Mouse (Mus musculus) gonadal fat pad, adult 2 months (tissue): ENCODE results near the gene Zc3h7b. TPM values are rescaled to one million over a fixed set of nuclear protein-coding genes. Genes with fewer than 3 reads are reported as not detected.

Experiments
- DNase-seq: peaks from one replicate; pipeline ENCODE4 v3.0.0-alpha.2; 2012; ENCODE audit warnings: low read depth
- polyA plus RNA-seq: library from polyadenylated mRNA; depleted of rRNA; stranded (reverse); fragments of >200 nt; gene quantifications from 2 replicates; pipeline ENCODE4 v1.2.3, GENCODE M21; 2012

Zc3h7b gene
- polyA plus RNA-seq, 1 experiment = 30.6 TPM

DNA sequence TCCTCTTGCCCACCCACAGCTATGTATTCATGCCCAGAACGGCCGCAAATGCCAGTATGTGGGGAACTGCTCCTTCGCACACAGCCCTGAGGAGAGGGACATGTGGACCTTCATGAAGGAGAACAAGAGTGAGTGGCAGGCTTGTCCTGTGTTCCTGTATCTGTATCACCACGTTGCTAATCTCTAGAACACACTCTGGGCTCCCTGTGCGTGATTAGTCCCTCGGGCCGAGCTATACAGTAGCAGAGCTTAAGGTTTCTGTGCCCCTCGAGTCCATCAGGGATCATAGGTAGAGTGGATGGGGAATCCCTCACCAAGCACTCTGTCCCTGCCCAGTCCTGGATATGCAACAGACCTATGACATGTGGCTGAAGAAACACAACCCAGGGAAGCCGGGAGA, 47.6 kb downstream of the Zc3h7b start:
- no peak for DNase-seq

DNA sequence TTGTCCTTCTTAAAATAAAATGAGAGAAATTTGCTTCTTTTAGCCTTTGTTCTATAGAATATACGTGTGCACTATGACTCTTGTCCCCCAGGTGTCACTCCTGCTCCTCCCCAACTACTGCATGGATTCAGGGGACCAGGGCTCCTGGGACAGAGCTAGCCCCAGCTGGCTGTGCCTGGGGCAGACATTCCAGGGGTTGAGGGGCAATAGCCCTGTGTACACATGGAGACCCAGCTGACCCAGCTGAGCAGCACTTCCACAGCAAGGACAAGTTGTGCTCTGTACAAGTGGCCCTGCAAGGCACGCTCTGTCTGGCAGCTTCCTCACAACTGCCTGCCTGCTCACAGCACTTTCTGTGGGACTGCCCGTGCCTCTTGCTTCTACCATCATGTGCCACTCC, 51.4 kb downstream of the Zc3h7b start:
- no peak for DNase-seq

DNA sequence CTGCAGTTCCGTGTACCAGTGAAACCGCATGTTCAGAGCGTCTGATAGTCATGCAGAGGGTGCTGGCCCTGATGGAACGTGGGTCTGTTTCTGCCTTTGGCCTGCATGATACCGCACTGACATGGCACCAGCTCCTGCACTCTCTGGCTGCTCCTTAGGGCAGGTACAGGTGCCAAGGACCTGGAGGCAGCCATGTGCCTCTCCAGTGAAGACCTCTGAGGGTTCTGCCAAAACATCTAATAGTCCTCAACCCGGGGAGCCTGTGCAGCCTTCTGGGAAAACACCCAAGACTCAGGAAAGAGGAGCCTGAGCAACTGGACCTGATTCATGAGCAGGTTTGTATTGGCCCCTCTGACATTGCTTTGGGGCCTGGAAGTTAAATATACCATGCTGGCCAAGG, 53.0 kb downstream of the Zc3h7b start:
- no peak for DNase-seq

DNA sequence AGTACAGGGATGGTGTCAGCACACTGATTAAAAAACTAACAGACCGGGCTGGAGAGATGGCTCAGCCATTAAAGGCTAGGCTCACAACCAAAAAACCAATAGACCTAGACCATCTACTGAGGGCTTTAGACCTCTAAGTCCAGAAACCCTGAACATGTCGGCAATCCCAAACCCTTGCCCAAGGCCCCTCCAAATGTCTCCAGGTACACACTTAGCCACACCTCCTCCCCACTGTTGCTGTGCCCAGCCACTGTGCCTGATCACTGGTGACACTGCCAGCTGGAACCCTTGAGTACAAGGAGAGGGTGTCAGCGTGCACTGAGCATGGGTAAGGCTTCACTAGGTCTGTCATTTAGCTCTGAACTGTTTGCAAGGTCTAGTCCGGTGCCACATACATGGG, 53.6 kb downstream of the Zc3h7b start:
- no peak for DNase-seq

DNA sequence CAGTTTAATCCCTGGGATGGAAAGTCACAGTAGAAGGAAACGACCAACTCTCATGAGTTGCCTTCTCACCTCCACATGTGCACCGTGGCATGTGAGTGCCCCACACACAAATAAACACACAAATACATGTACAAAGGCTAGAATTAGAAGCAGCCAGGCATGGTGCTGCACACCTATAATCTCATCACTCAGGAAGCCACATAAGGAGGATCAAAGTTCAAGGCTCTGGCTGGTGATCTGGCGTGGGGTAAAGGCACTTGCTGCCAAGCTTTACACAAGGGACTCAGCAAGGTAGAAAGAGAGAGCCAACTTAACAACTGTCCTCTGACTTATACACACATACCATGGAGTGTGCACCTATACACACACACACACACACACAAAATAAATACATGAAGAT, 55.5 kb downstream of the Zc3h7b start:
- no peak for DNase-seq

DNA sequence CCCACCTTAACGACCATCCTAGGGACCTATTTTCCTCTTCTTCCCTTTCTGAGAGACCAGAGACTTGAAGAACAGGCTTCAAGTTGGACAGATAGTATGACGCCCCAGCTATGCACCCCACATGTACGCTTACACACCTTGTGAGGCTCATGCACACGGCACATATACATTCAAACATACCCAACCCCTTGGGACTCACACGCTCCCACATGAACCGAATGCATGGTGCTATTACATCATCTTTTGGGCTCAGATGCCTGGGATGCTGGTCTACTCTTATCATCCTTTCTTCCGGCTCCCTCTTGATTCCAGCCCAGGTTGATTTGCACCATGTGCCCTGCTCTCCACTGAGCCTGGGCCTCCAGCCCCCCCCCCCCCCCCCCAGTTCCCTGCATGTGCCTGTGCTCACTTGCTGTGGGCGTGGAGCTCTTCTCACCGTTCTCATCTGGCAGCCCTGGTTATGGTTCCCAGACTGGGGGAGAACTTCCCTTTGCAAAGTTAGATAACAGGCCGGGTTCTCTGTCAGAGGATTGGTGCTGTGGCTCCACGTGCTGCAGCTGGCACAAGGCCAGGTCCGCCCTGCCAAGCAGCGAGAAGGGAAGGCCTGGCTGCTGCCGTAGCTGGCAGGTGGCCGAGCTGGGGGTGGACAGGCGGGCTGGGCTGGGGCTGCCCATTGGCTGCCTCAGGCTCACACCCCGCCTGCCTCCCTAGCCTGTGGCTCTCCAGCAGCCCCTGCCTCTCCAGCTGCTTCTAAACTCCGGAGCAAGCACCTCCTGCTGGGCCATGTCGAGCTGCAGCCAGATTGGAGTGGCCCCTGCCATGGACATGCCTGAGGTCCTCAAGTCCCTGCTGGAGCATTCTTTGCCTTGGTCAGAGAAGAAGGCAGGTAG, 57.4 kb downstream of the Zc3h7b start, which contains the start of gene Tef:
Tef (plus strand) TSS at position 421 of the 890 bp plus-strand sequence.
- peak; percentile 56 for DNase-seq

DNA sequence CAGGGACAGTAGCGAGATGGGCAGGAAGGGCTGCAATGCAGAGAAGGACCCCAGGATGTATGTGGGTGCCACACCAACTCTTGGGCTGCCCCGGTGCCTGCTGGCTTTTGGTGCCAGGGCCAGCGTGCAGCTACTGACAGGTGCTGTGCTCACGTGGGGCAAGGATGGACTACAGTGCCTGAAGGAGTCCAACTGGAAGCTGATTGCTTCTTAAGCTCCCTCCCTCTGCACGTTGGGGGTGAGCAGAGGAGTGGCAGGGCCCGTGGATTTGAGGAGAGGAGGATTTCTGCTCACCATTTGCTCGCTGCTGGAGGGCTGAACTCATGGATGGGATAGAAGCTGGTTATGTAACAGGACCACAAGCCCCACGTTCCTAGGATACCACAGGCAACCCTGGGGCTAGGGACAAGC, 58.1 kb downstream of the Zc3h7b start:
- no peak for DNase-seq

DNA sequence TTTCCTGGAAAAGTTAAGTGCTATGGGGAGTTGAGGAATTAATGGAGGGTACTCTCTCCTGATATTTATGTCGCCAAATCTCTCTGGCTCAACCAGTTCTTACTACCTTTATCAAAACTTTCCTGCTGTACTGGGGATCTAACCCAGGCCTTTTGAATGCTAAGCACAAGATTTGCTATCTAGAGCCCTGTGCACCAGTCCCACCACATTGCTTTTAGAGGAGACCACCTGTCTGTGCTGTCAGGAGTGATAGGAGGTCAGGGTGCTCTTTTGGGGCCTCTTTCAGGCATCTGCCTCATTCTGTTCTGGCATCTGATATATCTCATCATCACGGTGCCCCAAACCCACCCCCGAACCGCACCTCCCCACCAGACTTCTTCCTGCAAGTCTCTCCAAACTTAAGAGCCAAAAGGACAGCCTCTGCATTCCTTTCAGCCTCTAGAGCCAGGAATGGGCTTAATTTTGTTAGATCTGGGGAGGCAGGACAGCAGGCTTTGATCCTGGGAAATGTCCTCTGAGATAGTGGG, 58.6 kb downstream of the Zc3h7b start:
- DNase-seq = no peak

DNA sequence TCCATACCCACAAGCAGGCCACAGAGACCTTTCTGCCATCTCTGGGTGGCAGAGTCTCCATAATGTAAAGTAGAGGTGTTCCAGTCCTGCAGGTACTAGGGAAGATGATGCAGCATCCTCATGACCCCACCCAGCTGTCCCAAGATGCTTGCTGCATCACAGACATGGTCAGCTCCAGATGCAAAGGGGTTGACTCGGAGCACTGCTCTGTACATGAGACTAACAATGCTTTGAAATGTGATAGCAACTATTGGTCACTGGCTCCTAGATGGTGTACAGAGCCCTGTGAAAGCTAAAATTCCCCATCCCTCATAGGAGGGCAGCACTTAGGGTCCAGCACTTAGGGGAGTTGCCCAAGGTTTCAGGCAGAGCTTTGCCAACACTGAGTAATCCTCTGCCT, 59.3 kb downstream of the Zc3h7b start:
- no peak for DNase-seq

DNA sequence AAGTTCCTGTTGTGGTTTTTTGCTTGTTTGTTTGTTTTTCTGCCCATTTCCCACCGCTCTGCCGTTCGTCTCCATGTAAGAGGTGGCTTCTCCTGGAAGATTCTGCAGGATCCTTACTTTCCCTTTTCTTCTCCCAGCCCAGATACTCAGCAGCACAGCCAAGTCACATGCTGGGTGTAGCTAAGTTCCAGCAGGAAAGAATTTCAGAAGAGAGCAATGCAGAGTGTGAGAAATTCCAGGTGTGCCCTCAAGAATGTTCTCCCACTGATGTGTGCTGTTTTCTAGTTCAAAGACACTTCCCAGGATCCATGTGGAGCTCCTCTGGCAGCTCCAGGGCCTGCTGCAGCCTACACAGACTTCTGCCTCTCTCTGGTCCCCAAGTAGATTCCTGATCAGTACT, 60.0 kb downstream of the Zc3h7b start:
- no peak for DNase-seq

DNA sequence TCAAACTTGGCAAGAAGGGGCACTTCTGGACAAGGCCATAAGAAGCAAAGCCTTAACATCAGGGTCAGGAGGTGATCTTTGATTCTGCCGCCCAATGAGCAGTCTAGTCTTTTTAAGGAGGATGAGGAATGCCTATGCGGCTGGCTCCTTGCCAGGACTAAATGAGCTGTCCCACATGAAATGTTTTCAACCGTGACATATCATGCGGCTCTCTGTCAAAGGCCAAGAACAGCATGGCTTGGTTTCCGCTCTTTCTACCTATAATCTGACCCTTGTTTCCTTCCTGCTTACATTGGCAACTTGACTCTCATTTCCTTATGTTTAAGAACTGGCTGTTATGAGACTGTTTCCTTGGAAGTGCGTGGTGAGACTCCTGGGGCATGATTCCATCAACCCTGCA, 60.8 kb downstream of the Zc3h7b start:
- no peak for DNase-seq

DNA sequence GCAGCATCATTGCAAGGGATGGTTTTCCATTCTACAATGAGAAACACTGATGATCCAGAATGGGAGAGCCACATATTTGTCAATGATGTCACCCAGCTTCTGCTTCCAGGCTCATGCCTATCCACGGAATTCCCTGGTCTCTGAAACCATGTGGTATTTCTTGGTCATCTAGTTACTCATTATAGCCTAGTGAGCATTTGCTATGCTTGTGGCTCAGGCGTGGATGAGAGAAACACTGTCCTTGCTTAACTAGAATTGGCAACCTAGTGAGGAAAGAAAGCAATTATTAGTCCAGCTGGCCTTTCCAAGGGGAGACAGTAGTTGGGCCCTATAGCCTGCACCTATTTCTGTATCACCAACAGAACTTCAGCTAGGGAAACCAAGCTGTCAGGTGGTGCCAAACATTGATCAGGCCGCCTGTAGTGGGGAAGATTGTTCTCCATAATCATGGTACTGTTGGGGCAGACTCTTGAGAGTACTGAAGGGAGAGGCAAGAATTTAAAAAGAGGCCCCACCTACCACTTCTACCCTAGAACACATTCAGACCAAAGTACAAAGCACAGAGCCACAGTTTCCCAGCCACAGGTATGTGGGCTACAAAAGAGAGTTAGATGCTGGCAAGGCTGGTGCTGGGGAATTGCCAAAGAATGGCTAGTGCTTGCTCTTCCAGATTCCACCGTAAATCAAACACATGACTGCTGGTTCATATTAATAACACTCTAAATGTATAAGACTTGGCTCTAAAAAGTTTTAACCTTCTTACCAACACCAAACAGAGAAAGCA, 62.0 kb downstream of the Zc3h7b start:
- DNase-seq = peak; percentile 67

DNA sequence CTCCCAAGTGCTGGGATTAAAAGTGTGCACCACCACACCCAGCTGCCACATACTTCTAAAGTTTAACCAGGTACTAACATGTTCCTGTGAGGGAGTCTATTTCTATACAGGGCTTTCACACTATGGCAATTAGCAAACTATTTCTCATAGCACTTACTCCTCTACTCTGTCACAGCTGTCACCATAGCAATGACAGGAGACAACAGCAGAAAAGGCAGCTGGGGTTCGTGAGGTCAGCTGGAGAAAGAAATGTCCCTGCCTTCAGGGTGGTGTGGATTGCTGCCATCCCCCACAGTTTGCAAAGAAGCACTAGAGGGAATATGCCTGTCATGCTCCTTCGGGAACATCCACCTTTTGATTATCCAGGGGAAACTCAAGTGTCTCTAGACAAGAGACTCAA, 63.9 kb downstream of the Zc3h7b start:
- DNase-seq = no peak

DNA sequence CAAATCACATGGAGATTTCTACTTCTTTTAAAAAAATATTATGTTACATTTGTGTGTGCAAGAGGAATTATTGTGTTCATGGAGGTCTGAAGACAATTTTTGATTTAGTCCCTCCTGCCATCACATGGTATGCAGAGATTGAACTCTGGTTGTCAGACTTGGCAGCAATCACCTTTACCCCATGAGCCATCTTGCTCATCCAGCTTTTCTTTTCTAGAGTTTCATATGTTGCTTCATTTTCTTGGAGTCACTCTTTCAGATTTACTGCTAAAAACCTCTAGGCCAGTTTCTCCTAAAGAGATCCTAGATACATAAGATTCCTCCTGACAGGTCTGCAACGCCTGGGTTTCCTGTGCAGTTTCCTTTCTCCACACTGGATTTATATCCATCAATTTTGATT, 64.7 kb downstream of the Zc3h7b start:
- DNase-seq = peak; percentile 60

DNA sequence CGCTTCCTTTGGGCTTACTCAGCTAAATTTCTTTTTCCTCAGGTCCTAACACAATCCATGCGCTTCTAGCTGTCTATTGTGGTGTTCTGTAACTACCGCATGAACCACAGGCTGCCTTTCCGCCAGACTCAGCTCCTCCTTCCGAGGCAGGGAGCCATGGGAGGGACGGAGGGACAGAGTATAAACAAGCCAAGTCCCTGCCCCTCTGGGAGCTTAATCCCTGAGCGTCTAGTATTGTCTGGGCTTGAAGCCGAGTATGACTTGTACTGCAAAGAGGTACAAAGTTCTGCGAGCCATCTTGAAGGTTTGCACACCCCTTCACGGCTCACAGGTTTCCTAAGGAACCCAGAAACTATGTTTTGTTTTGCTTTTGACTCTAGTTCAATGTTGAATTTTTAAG, 65.3 kb downstream of the Zc3h7b start:
- DNase-seq = peak; percentile 87

DNA sequence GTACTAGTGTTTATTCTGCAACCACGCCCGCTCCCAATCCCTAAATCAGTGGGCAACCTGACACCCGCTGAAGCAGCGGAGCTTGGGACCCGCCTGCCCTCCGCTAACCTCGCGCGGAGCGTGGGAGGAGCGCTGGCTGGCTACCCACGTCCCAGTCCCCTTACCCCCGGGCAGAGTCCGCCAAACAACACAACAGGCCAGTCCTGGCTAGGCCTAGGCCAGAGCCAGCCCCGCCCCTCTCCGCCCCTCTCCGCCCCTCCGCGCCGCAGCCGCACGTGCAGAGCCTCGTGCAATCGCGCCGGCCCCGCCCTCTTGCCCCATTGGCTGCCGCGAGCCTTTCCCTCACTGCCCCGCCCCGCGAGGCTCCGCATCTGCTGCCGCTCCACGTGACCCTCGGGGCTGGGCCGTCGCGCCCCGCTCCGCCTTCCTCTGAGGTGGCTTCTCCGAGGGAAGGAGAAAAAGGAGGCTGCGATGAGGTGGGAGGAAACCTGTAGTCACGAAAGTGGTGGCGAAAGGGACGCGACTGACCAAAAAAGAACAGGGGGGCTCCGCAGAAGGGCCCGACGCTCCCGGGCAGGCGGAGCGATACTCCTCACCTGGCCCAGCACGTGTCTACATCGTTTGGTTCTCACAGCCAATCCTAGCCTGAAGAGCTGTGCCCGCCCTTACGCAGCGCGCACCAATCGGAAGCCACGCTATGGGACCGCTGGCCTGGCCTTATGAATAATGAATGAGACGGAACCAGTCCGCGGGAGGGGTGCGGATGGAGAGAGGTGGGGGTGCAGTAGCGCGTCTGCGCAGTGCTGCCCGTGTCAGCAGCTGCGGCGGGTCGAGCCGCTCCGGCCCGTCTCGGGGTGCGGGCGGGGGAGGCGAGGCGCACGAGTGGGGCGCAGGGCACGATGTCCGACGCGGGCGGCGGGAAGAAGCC, 66.1 kb downstream of the Zc3h7b start:
- peak; percentile 78 for DNase-seq

DNA sequence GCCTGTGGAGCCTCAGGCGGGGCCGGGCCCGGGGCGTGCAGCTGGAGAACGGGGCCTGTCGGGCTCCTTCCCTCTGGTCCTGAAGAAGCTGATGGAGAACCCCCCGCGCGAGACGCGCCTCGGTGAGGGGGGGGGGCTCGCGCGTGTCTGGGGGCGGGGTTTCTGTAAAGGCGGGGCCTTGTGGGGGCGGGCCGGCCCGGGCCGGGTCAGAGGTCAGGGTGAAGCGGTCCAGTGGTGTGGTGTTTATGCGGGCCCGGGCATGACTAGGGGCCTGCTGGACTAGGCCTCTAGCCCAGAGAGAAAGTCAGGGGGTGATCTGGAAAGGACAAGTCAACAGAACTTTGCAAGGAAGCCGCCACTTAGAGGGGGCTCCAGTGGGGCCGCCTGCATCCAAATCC, 66.7 kb downstream of the Zc3h7b start:
- DNase-seq = no peak

DNA sequence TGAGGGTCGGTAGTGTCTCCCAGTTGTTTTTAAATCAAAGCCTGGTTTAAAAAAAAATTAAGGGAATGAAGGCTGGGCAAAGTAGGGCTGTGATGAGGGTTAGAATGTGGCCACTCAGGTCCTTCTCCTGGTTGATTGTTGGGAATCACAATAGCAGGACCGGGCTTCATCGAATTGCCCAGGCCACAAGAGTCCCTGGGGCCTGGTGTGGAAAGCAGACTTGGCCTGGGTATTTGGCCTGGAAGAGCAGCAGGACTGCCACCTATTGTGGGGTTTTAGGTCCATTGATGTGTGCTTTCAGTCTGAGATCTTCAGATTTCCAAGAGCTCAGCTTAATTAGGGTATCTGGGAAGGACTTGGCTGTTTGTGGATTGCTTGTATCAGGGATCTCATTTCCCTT, 67.4 kb downstream of the Zc3h7b start:
- DNase-seq = no peak

DNA sequence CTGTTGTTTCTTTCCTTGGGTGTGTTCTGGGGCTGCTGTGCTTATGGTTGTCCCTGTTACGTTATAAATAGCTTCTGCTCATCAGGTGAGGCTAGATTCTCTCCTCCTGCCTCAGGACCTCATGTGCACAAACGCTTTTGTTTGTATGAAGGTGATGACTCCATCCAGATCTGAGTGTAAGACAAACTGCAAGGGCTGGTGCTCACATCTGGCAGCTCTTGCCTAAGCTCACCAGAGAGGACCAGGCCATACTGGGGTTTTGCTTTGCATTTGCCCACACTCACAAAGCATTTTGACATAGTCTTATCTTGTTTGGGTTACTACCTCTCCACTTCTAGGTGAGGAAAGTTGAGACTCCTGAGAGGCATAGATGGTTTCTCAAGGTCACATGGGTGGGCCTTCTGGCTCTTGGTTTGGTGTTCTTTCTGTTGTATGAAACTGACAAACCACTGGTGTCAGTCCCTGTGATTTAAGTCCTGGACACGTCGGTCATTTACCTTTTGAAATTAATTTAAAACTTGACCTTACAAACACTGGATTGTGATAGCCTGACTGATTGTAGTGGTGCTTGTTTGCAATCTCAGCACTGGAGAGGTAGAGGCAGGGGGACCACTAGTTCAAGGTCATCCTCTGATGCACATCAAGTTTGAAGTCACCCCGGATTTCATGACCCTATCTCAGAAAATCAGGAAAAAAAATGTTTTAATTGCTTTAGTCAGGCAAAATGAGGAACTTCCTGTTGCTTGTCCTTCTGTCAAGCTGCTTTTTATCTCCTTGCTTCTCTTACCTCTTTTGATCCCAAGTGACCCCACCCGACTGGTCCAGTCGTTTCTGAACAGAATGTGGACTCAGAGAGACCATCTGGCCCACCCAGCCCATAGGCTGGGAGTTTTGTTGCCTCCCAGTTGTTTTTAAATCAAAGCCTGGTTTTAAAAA, 68.1 kb downstream of the Zc3h7b start:
- no peak for DNase-seq

DNA sequence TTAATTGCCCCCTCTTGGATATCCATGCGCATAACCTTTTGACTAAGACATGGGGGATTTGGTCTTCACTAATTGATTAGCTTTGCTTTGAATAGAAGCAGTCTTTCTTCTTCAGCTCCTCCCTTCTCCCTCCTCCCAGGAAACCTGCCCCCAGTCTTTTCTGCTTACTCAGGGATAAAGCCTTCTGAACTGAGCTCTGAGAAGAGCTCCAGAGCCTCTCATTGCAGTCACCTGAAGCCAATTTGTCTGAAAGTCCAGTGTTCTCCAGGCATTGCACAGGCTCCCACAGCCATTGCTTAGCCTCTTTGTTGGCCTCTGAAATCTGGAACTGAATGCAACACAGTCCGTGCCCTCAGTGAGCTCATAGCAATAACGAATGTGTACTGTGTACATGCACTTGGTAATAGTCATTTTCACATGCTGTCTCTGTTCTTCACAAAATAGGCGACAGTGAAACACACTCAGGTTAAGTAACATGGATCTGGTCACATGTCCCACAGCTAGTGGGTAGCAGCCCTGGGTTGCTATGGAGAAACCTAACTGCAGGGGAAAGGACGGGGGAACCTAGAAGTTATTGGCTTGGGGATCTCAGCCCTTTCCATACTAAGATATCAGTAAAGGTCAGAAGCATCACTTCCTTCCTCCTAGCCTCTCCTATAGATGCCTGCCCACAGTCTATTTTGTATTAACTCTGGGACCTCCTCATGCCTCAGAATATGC, 69.3 kb downstream of the Zc3h7b start:
- no peak for DNase-seq
